Mouse (Mus musculus) leukemia stem cell, adult 10-12 weeks (primary cell): Measurements from ENCODE around the gene Vmn1r239-ps. TPM values are rescaled to one million over a fixed set of nuclear protein-coding genes. Genes with fewer than 3 reads are reported as not detected.

Experiments used
- polyA plus RNA-seq: library from polyadenylated mRNA; stranded (reverse); fragments of >175 nt; gene quantifications from 2 replicates; pipeline ENCODE4 v1.2.3, GENCODE M21; 2012; ENCODE audit warnings: low replicate concordance

Vmn1r239-ps gene
- not detected in 2 replicates for polyA plus RNA-seq

GRCm38 (mm10) chrX:147453610-147454009 is at the start of gene Vmn1r239-ps:
TSS of gene Vmn1r239-ps (minus strand) at chrX:147453710.

GRCm38 (mm10) chrX:147429129-147429528 is 24.4 kb downstream of the Vmn1r239-ps start, which contains the start of gene Il13ra2:
TSS of gene Il13ra2 (minus strand) at chrX:147429192.

Other genes starting within 250 kb of the Vmn1r239-ps start
- gene Il13ra2, start 24.5 kb downstream of the Vmn1r239-ps start, polyA plus RNA-seq: not detected in 2 replicates
- not detected in 2 replicates for gene Lrch2, start 100.4 kb upstream of the Vmn1r239-ps start, polyA plus RNA-seq